Mouse (Mus musculus): ENCODE results near the gene Tyk2. TPM values are rescaled to one million over a fixed set of nuclear protein-coding genes. Genes with fewer than 3 reads are reported as not detected.

Gene Tyk2
- total RNA-seq (2021), result 10 to 100 TPM; 13.2 to 14.6 TPM
- long read RNA-seq, experiment 1, full-length matches to known transcripts, result 2 of 21 reads
- long read RNA-seq, experiment 1, partial matches to known transcripts, result 2 of 21 reads
- long read RNA-seq, experiment 1, other reads (novel, unspliced or antisense), result 17 of 21 reads
- long read RNA-seq, experiment 2, full-length matches to known transcripts, result 5 of 26 reads
- long read RNA-seq, experiment 2, partial matches to known transcripts, result 6 of 26 reads
- long read RNA-seq, experiment 2, other reads (novel, unspliced or antisense), result 15 of 26 reads

GRCm38 (mm10) chr9:21131059-21131956, at the start of gene Tyk2:
Tyk2 (minus strand) TSS chr9:21131243.
- peak; percentile 86 to 89 for DNase-seq (ENCODE audit: extremely low spot score in 1 of 2, low spot score in 2 of 2)
- Histone ChIP-seq H3K4me3 (peak within 1 kb of the TSS; percentile 79), H3K27ac (peak within 1 kb of the TSS; percentile 48; the same call in 1 of the 2 replicates)
- no peak for TF ChIP-seq CTCF (IDR thresholded peaks at IDR 0.05)
- intact Hi-C loops (cut with DNase I), result loop anchor here (2.0 kb wide), 1 partner anchor 59 kb away; the partner anchor contains the start of genes Fdx1l and Gm49373

- DNase-seq (ENCODE audit: extremely low spot score in 1 of 2, low spot score in 2 of 2), result no peak
- H3K4me3 ChIP-seq, result no peak overlapping the region
- no peak for TF ChIP-seq CTCF (IDR thresholded peaks at IDR 0.05)
- intact Hi-C loops (cut with DNase I), result no loop called here
- H3K27ac ChIP-seq, result no peak overlapping the region
Observed at GRCm38 (mm10) chr9:21180841-21181240, 49.8 kb upstream of the Tyk2 start.

- no peak overlapping the region for H3K4me3 ChIP-seq
- intact Hi-C loops (cut with DNase I), result no loop called here
- no peak overlapping the region for H3K27ac ChIP-seq
- no peak for TF ChIP-seq CTCF (IDR thresholded peaks at IDR 0.05)
- DNase-seq (ENCODE audit: extremely low spot score in 1 of 2, low spot score in 2 of 2), result no peak
Observed at GRCm38 (mm10) chr9:21180402-21180801, 49.4 kb upstream of the Tyk2 start.

GRCm38 (mm10) chr9:21172364-21172763, 41.3 kb upstream of the Tyk2 start:
- TF ChIP-seq CTCF (IDR thresholded peaks at IDR 0.05), result no peak
- Histone ChIP-seq H3K4me3 (no peak overlapping the region), H3K27ac (no peak overlapping the region)
- intact Hi-C loops (cut with DNase I), result no loop called here
- no peak for DNase-seq (ENCODE audit: extremely low spot score in 1 of 2, low spot score in 2 of 2)

- intact Hi-C loops (cut with DNase I), result loop anchor here (1.0 kb wide), 1 partner anchor 20 kb away; the partner anchor contains the start of gene Cdc37
- Histone ChIP-seq H3K27ac (no peak overlapping the region), H3K4me3 (no peak overlapping the region)
- TF ChIP-seq CTCF (IDR thresholded peaks at IDR 0.05), result no peak
- DNase-seq (ENCODE audit: extremely low spot score in 1 of 2, low spot score in 2 of 2), result no peak
Observed at GRCm38 (mm10) chr9:21169157-21169556, 38.1 kb upstream of the Tyk2 start.

- TF ChIP-seq CTCF (IDR thresholded peaks at IDR 0.05), result peak; percentile 80
- peak; percentile 69 to 75 for DNase-seq (ENCODE audit: extremely low spot score in 1 of 2, low spot score in 2 of 2)
- intact Hi-C loops (cut with DNase I), result loop anchor here (1.0 kb wide), 1 partner anchor 19 kb away; the partner anchor contains the start of gene Cdc37
- peak overlapping the region; percentile 71 for H3K27ac ChIP-seq
- H3K4me3 ChIP-seq, result peak overlapping the region; percentile 27
Observed at GRCm38 (mm10) chr9:21168161-21169123, 37.4 kb upstream of the Tyk2 start.

GRCm38 (mm10) chr9:21167140-21168097, 36.4 kb upstream of the Tyk2 start:
- intact Hi-C loops (cut with DNase I), result loop anchor here (2.0 kb wide), 1 partner anchor 29 kb away; no protein-coding TSS in a partner anchor
- Histone ChIP-seq H3K4me3 (peak overlapping the region; percentile 58), H3K27ac (peak overlapping the region; percentile 94)
- TF ChIP-seq CTCF (IDR thresholded peaks at IDR 0.05), result no peak
- DNase-seq (ENCODE audit: extremely low spot score in 1 of 2, low spot score in 2 of 2), result no peak

- Histone ChIP-seq H3K4me3 (peak overlapping the region; percentile 58), H3K27ac (peak overlapping the region; percentile 94)
- intact Hi-C loops (cut with DNase I), result loop anchor here (1.0 to 2.0 kb wide), 2 partner anchors 14 to 30 kb away; no protein-coding TSS in a partner anchor
- no peak for DNase-seq (ENCODE audit: extremely low spot score in 1 of 2, low spot score in 2 of 2)
- no peak for TF ChIP-seq CTCF (IDR thresholded peaks at IDR 0.05)
Observed at GRCm38 (mm10) chr9:21166516-21166915, 35.5 kb upstream of the Tyk2 start.

- Histone ChIP-seq H3K4me3 (peak overlapping the region; percentile 58), H3K27ac (peak overlapping the region; percentile 94)
- peak; percentile 64 for TF ChIP-seq CTCF (IDR thresholded peaks at IDR 0.05)
- intact Hi-C loops (cut with DNase I), result loop anchor here (1.0 to 2.0 kb wide), 2 partner anchors 14 to 31 kb away; no protein-coding TSS in a partner anchor
- DNase-seq (ENCODE audit: extremely low spot score in 1 of 2, low spot score in 2 of 2), result peak; percentile 65 to 67
Observed at GRCm38 (mm10) chr9:21165952-21166451, 35.0 kb upstream of the Tyk2 start.
